In the genomic region with DNA sequence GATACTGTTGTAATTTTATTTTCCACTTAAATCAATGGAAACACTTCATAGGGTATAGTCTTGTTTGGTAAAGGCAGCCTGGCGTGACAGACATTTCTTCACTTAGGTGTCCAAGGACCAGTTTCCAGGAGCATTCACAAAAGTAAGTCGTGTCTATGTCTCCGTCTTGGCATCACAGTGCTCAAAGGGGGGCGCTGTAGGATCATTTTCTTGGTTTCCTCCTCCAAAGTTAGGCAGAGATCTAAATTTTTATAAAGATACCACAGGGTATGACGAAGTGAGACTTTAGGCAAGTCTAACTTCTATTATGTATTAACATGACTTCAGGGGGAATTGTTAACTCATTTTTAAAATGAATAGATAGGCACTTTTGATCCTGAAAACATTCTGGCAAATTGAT, we compare ENCODE assay signal across 9 mouse cellular contexts.
DNase-seq lines count a peak whose midpoint lies in the region; ATAC-seq and TF ChIP-seq lines count a peak whose summit lies in the region.
"Had no signal": no experiment of that assay in that cellular context is flagged by ENCODE, and none has a peak within 500 bp of the region (broad histone marks: within the 10 kb centered on the region; RNA-seq: fewer than 3 reads in every experiment).

No protein-coding gene starts in this region.

- intact Hi-C loops in heart, postnatal 36 days (cut with DNase I) = loop anchor here (1.0 to 10.0 kb wide), 4 partner anchors 279 to 569 kb away; no protein-coding TSS in a partner anchor

- no peaks in the 10 kb centered on the region; the same call in 1 of the 2 replicates for H3K27me3 ChIP-seq in forebrain, postnatal 0 days (ENCODE audit: insufficient read depth, low read length)
- no peaks in the 10 kb centered on the region for H3K27me3 ChIP-seq in forebrain, embryonic 16.5 days (replicated peaks; ENCODE audit: control insufficient read depth, insufficient read depth, low read length)
- no peaks in the 10 kb centered on the region for H3K27me3 ChIP-seq in neural tube, embryonic 11.5 days (ENCODE audit: control insufficient read depth, insufficient read depth, low read length)
- H3K27me3 ChIP-seq in liver, postnatal 0 days (ENCODE audit: insufficient read depth, low read length) = no peaks in the 10 kb centered on the region

- DNase-seq in forebrain, postnatal 0 days = peak; percentile 67
- DNase-seq in neural tube, embryonic 11.5 days (ENCODE audit: low spot score) = peak; percentile 54
- no peak for DNase-seq in neural tube, embryonic 10.5 days (ENCODE audit: extremely low spot score, low spot score)
- peak; percentile 29 for DNase-seq in brain, adult 2 months (ENCODE audit: low read depth, low spot score)
- DNase-seq in heart, postnatal 36 days = peak; percentile 15 to 57
- DNase-seq in liver, postnatal 0 days = peak; percentile 53

- WGBS in forebrain, postnatal 0 days = 26% methylated on average over 5 of the region's 5 CpGs
- 37% methylated on average over 5 of the region's 5 CpGs for WGBS in forebrain, embryonic 16.5 days
- WGBS in neural tube, embryonic 11.5 days = 50% methylated on average over 5 of the region's 5 CpGs
- 34% methylated on average over 5 of the region's 5 CpGs for WGBS in liver, postnatal 0 days (ENCODE audit: insufficient replicate concordance)

- no peak overlapping the region for H3K4me2 ChIP-seq in forebrain, postnatal 0 days (ENCODE audit: low read depth)
- H3K4me2 ChIP-seq in forebrain, embryonic 16.5 days (ENCODE audit: low read length) = no peak overlapping the region
- H3K4me2 ChIP-seq in neural tube, embryonic 11.5 days (ENCODE audit: low read depth) = no peak overlapping the region
- no peak overlapping the region for H3K4me2 ChIP-seq in liver, postnatal 0 days (ENCODE audit: low read depth, low read length)

- no peak overlapping the region for H3K27ac ChIP-seq in forebrain, postnatal 0 days (ENCODE audit: low read depth, low read length)
- no peak overlapping the region for H3K27ac ChIP-seq in forebrain, embryonic 16.5 days (ENCODE audit: low read length)
- H3K27ac ChIP-seq in neural tube, embryonic 11.5 days (ENCODE audit: low read depth, low read length) = no peak overlapping the region
- H3K27ac ChIP-seq in liver, postnatal 0 days (ENCODE audit: low read depth) = no peak overlapping the region

- H3K9ac ChIP-seq in forebrain, postnatal 0 days = no peak overlapping the region
- H3K9ac ChIP-seq in forebrain, embryonic 16.5 days (replicated peaks; ENCODE audit: low read depth, low read length) = no peak overlapping the region
- H3K9ac ChIP-seq in neural tube, embryonic 11.5 days (ENCODE audit: low read length) = no peak overlapping the region
- H3K9ac ChIP-seq in liver, postnatal 0 days (replicated peaks) = no peak overlapping the region

- no peaks in the 10 kb centered on the region for H3K4me1 ChIP-seq in forebrain, postnatal 0 days (ENCODE audit: insufficient read depth)
- no peaks in the 10 kb centered on the region for H3K4me1 ChIP-seq in forebrain, embryonic 16.5 days (replicated peaks; ENCODE audit: control insufficient read depth, insufficient read depth, low read length)
- H3K4me1 ChIP-seq in neural tube, embryonic 11.5 days (ENCODE audit: control insufficient read depth, insufficient read depth, low read length) = no peaks in the 10 kb centered on the region
- no peaks in the 10 kb centered on the region for H3K4me1 ChIP-seq in liver, postnatal 0 days (ENCODE audit: insufficient read depth)

- H3K36me3 ChIP-seq in forebrain, postnatal 0 days (ENCODE audit: insufficient read depth) = no peaks in the 10 kb centered on the region
- no peaks in the 10 kb centered on the region for H3K36me3 ChIP-seq in forebrain, embryonic 16.5 days (ENCODE audit: control insufficient read depth, insufficient read depth)
- no peaks in the 10 kb centered on the region for H3K36me3 ChIP-seq in neural tube, embryonic 11.5 days (ENCODE audit: control insufficient read depth, insufficient read depth, low read length)
- H3K36me3 ChIP-seq in liver, postnatal 0 days (replicated peaks; ENCODE audit: insufficient read depth, low read length) = no peaks in the 10 kb centered on the region
- H3K36me3 ChIP-seq: G1E had no signal

- TF ChIP-seq EP300 in liver, postnatal 0 days (IDR thresholded peaks at IDR 0.05; ENCODE audit: low read depth) = no peak

- ATAC-seq in forebrain, postnatal 0 days = no peak
- no peak for ATAC-seq in forebrain, embryonic 16.5 days
- ATAC-seq in neural tube, embryonic 11.5 days (ENCODE audit: insufficient read depth, low FRiP score, low TSS enrichment) = no peak
- ATAC-seq in liver, postnatal 0 days = no peak
- no peak for ATAC-seq in monocyte, adult 5-6 weeks (replicated peaks; ENCODE audit: insufficient number of reproducible peaks, low FRiP score, low TSS enrichment, poor library complexity, severe bottlenecking)

- no peaks in the 10 kb centered on the region for H3K9me3 ChIP-seq in forebrain, postnatal 0 days (ENCODE audit: low read length)
- H3K9me3 ChIP-seq in forebrain, embryonic 16.5 days (ENCODE audit: control insufficient read depth, low read length) = no peaks in the 10 kb centered on the region
- H3K9me3 ChIP-seq in neural tube, embryonic 11.5 days (ENCODE audit: control insufficient read depth, low read length) = no peaks in the 10 kb centered on the region
- H3K9me3 ChIP-seq in liver, postnatal 0 days (ENCODE audit: low read length) = no peaks in the 10 kb centered on the region

- TF ChIP-seq CTCF in forebrain, postnatal 0 days (IDR thresholded peaks at IDR 0.05; ENCODE audit: low read depth) = peak; percentile 67
- TF ChIP-seq CTCF in liver, postnatal 0 days (IDR thresholded peaks at IDR 0.05; ENCODE audit: low read depth) = peak; percentile 67

- H3K4me3 ChIP-seq in forebrain, postnatal 0 days (ENCODE audit: low read depth, low read length) = no peak overlapping the region
- H3K4me3 ChIP-seq in forebrain, embryonic 16.5 days (replicated peaks; ENCODE audit: low read length) = no peak overlapping the region
- H3K4me3 ChIP-seq in neural tube, embryonic 11.5 days (ENCODE audit: low read depth, low read length) = no peak overlapping the region
- no peak overlapping the region for H3K4me3 ChIP-seq in liver, postnatal 0 days (ENCODE audit: low read depth, low read length)
